Mouse (Mus musculus): ENCODE data around the gene Slc16a5.

DNA sequence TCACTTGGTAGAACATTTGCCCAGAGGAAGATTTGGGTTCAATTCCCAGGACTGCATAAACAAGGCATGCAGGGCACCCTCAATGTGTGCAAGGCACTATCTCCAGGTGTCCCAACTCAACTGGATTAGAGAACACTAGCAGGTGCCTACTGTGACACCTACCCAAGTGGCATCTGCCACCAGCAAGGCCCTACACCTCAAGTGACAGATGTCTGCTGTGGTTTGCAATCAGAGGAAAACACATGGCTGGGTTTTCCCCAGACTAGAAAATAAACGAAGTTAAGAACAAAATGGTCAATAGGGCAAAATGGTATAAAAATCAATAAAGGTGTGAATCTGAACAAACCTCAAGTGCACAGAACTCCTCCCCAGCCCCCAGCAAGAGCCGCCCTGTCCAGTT is 45.8 kb downstream of the Slc16a5 start:
- TF ChIP-seq USF1 (IDR thresholded peaks at IDR 0.05; ENCODE audit: low read depth, low read length) (no peak), NRF1 (IDR thresholded peaks at IDR 0.05; ENCODE audit: insufficient read depth, low read depth, low read length, poor library complexity, severe bottlenecking) (no peak), CTCF (IDR thresholded peaks at IDR 0.05 in 2 of 3, conservative IDR thresholded peaks at IDR 0.05 in 1 of 3; ENCODE audit: control insufficient read depth in 1 of 3, insufficient read depth in 1 of 3, low read depth in 2 of 3, low read length in 3 of 3, poor library complexity in 1 of 3, severe bottlenecking in 1 of 3) (no peak), EP300 (IDR thresholded peaks at IDR 0.05; ENCODE audit: low read depth in 1 of 2, low read length in 2 of 2) (no peak), POLR2AphosphoS5 (IDR thresholded peaks at IDR 0.05; ENCODE audit: borderline replicate concordance, low read depth, low read length) (no peak), POLR2A (IDR thresholded peaks at IDR 0.05; ENCODE audit: control insufficient read depth in 1 of 2, insufficient read depth in 1 of 2, low read depth in 1 of 2, low read length in 2 of 2, poor library complexity in 1 of 2) (no peak), RCOR1 (IDR thresholded peaks at IDR 0.05; ENCODE audit: low read depth, low read length) (no peak), MAZ (IDR thresholded peaks at IDR 0.05; ENCODE audit: low read depth, low read length) (no peak), KAT2A (conservative IDR thresholded peaks at IDR 0.05; ENCODE audit: low read depth, low read length) (no peak), RAD21 (IDR thresholded peaks at IDR 0.05; ENCODE audit: low read depth, low read length) (no peak), MAFK (IDR thresholded peaks at IDR 0.05; ENCODE audit: borderline replicate concordance, low read depth, low read length) (no peak), CHD2 (IDR thresholded peaks at IDR 0.05; ENCODE audit: low read length) (no peak), UBTF (IDR thresholded peaks at IDR 0.05; ENCODE audit: borderline replicate concordance, insufficient read depth, low read depth, low read length) (no peak), MAX (IDR thresholded peaks at IDR 0.05; ENCODE audit: low read length) (no peak)
